Mouse (Mus musculus): ENCODE measurements at regions not wholly inside any gene's neighbourhood (a gene's known extent, or its start where the extent isn't known, plus 50 kb on each side); places are given as distances from the start of the nearest gene placed in this dataset.

- no peaks in the 10 kb centered on the region for H3K36me3 ChIP-seq
- 75% methylated on average over 6 of the region's 6 CpGs for WGBS
- DNase-seq (ENCODE audit: low spot score): no peak
- no peaks in the 10 kb centered on the region for H3K27me3 ChIP-seq (ENCODE audit: insufficient read depth, poor library complexity, severe bottlenecking)
- no peak overlapping the region for H3K27ac ChIP-seq
- H3K4me3 ChIP-seq: no peak overlapping the region
- no peaks in the 10 kb centered on the region for H3K9me3 ChIP-seq
- H3K4me1 ChIP-seq (replicated peaks): no peaks in the 10 kb centered on the region
These were observed 93.5 kb downstream of the Cand1 start for GRCm38 (mm10) chr10:119146342-119146741.

GRCm38 (mm10) chr10:119142866-119143265, 97.0 kb downstream of the Cand1 start:
- Histone ChIP-seq H3K4me1 (replicated peaks) (no peaks in the 10 kb centered on the region), H3K27me3 (ENCODE audit: insufficient read depth, poor library complexity, severe bottlenecking) (no peaks in the 10 kb centered on the region), H3K9me3 (no peaks in the 10 kb centered on the region), H3K27ac (no peak overlapping the region), H3K36me3 (no peaks in the 10 kb centered on the region), H3K4me3 (no peak overlapping the region)
- WGBS: 96% methylated on average over 6 of the region's 6 CpGs
- DNase-seq (ENCODE audit: low spot score): no peak

DNA sequence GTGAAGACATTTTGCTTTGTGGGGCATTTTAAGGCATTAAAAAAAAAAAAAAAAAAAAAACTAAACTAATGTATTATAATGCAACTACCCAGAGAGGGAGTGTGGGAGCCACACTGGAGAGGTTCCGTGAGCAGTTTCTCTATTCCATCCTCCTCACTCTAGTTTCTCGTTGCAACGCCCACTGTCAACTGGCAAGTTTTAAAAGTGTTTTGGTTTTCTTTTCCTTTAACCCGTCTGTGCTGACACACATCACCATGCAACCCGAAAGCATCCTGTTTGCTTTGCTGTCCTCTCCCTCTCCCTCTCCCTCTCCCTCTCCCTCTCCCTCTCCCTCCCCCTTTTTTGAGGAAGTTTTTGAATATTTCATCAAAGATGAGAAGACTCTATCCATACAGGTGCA, 97.5 kb downstream of the Cand1 start:
- H3K4me1 ChIP-seq (replicated peaks): no peaks in the 10 kb centered on the region
- no peaks in the 10 kb centered on the region for H3K36me3 ChIP-seq
- no peak for DNase-seq (ENCODE audit: low spot score)
- H3K27ac ChIP-seq: no peak overlapping the region
- no peaks in the 10 kb centered on the region for H3K27me3 ChIP-seq (ENCODE audit: insufficient read depth, poor library complexity, severe bottlenecking)
- H3K9me3 ChIP-seq: no peaks in the 10 kb centered on the region
- no peak overlapping the region for H3K4me3 ChIP-seq
- 87% methylated on average over 5 of the region's 5 CpGs for WGBS

DNA sequence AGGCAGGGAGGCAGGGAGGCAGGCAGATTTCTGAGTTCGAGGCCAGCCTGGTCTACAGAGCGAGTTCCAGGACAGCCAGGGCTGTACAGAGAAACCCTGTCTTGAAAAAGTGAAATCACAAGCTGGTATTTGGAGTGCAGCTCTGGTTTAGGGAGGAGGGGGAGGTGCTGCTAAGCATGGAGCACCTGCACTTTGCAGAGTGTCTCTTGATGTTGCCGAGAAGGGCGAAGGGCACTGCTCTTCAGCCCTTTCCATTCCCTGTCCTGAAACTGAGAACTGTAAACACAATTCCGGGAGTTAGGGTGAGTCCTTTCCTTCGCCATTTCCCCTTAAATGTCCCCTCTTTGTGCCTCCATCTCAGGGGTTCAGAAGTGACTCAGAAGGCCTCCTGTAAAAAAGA, 101.6 kb downstream of the Cand1 start:
- Histone ChIP-seq H3K27me3 (ENCODE audit: insufficient read depth, poor library complexity, severe bottlenecking) (no peaks in the 10 kb centered on the region), H3K27ac (no peak overlapping the region), H3K4me3 (no peak overlapping the region), H3K9me3 (no peaks in the 10 kb centered on the region), H3K36me3 (no peaks in the 10 kb centered on the region), H3K4me1 (replicated peaks) (peaks cover 11% of the 10 kb centered on the region)
- WGBS: 74% methylated on average over 6 of the region's 6 CpGs
- DNase-seq (ENCODE audit: low spot score): no peak

GRCm38 (mm10) chr10:119135489-119135924, 104.3 kb downstream of the Cand1 start:
- 63% methylated on average over 11 of the region's 11 CpGs for WGBS
- H3K36me3 ChIP-seq: no peaks in the 10 kb centered on the region

DNA sequence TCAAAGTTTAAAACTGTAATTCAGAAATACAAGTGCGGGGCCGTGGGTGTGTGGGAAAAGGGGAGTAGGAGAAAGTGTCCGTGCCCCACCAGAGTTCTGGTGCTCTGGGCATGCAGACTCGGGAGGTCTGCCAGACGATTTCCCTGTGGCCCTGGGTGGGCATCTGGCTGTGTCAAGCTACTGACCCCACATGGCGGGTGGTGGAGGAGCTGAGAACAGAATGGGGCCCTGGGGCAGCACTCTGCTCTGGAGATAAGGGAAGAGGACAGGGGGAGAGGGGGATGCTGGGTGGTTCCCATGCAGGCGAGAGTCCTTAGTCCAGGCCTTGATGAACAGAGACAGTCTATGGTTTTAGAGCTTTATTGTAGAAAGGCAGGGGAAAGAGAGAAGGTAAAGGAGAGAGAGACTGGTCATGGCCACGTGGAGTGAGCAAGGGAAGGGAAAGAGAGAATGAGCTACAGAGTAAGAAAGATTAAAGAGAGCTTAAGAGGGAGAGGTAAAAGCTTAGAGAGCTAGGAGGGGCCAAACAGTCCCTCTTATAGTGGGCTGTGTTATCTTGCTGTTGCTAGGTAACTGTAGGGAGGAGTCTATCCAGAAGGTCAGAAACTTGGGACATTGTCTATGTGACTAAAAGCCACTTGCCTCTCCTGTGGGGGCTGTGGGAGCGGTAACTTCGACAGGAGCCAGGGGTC, 104.9 kb downstream of the Cand1 start:
- no peak for DNase-seq (ENCODE audit: low spot score)
- H3K27ac ChIP-seq: peak overlapping the region; percentile 13; the same call in 1 of the 2 replicates
- no peak overlapping the region for H3K4me3 ChIP-seq
- H3K36me3 ChIP-seq: no peaks in the 10 kb centered on the region
- H3K4me1 ChIP-seq (replicated peaks): peaks cover 21% of the 10 kb centered on the region
- H3K27me3 ChIP-seq (ENCODE audit: insufficient read depth, poor library complexity, severe bottlenecking): no peaks in the 10 kb centered on the region
- 57% methylated on average over 10 of the region's 10 CpGs for WGBS
- no peaks in the 10 kb centered on the region for H3K9me3 ChIP-seq

More at GRCm38 (mm10) chr10:119135489-119135924, 104.3 kb downstream of the Cand1 start:
- H3K27me3 ChIP-seq (ENCODE audit: insufficient read depth, poor library complexity, severe bottlenecking): no peaks in the 10 kb centered on the region
- DNase-seq (ENCODE audit: low spot score): no peak
- H3K27ac ChIP-seq: no peak overlapping the region
- H3K4me1 ChIP-seq (replicated peaks): peaks cover 21% of the 10 kb centered on the region
- no peak overlapping the region for H3K4me3 ChIP-seq
- H3K9me3 ChIP-seq: no peaks in the 10 kb centered on the region

GRCm38 (mm10) chr10:119131977-119132376, 107.9 kb downstream of the Cand1 start:
- WGBS: 39% methylated on average over 16 of the region's 16 CpGs
- Histone ChIP-seq H3K27ac (peak overlapping the region; percentile 35; the same call in 1 of the 2 replicates), H3K27me3 (ENCODE audit: insufficient read depth, poor library complexity, severe bottlenecking) (no peaks in the 10 kb centered on the region), H3K36me3 (no peaks in the 10 kb centered on the region), H3K9me3 (no peaks in the 10 kb centered on the region), H3K4me3 (no peak overlapping the region), H3K4me1 (replicated peaks) (peaks cover 21% of the 10 kb centered on the region)
- DNase-seq (ENCODE audit: low spot score): peak; percentile 61

- WGBS: 79% methylated on average over 6 of the region's 6 CpGs
- no peaks in the 10 kb centered on the region for H3K9me3 ChIP-seq
- no peak overlapping the region for H3K4me3 ChIP-seq
- H3K27ac ChIP-seq: no peak overlapping the region
- H3K4me1 ChIP-seq (replicated peaks): peaks cover 21% of the 10 kb centered on the region
- no peak for DNase-seq (ENCODE audit: low spot score)
- no peaks in the 10 kb centered on the region for H3K27me3 ChIP-seq (ENCODE audit: insufficient read depth, poor library complexity, severe bottlenecking)
- H3K36me3 ChIP-seq: no peaks in the 10 kb centered on the region
These were observed 109.2 kb downstream of the Cand1 start for GRCm38 (mm10) chr10:119130676-119131075.

- no peak overlapping the region for H3K27ac ChIP-seq
- WGBS: 96% methylated on average over 3 of the region's 3 CpGs
- no peaks in the 10 kb centered on the region for H3K36me3 ChIP-seq
- peaks cover 5% of the 10 kb centered on the region; the same call in 1 of the 2 replicates for H3K9me3 ChIP-seq
- DNase-seq (ENCODE audit: low spot score): no peak
- no peak overlapping the region for H3K4me3 ChIP-seq
- peaks cover 20% of the 10 kb centered on the region for H3K4me1 ChIP-seq (replicated peaks)
- H3K27me3 ChIP-seq (ENCODE audit: insufficient read depth, poor library complexity, severe bottlenecking): no peaks in the 10 kb centered on the region
These were observed 111.8 kb downstream of the Cand1 start for GRCm38 (mm10) chr10:119128035-119128434.

- peaks cover 5% of the 10 kb centered on the region; the same call in 1 of the 2 replicates for H3K9me3 ChIP-seq
- H3K27ac ChIP-seq: peak overlapping the region; percentile 41; the same call in 1 of the 2 replicates
- peak; percentile 68 for DNase-seq (ENCODE audit: low spot score)
- 29% methylated on average over 5 of the region's 5 CpGs for WGBS
- no peaks in the 10 kb centered on the region for H3K36me3 ChIP-seq
- no peaks in the 10 kb centered on the region for H3K27me3 ChIP-seq (ENCODE audit: insufficient read depth, poor library complexity, severe bottlenecking)
- peaks cover 12% of the 10 kb centered on the region; the same call in 1 of the 2 replicates for H3K4me1 ChIP-seq (replicated peaks)
- H3K4me3 ChIP-seq: no peak overlapping the region
These were observed 116.3 kb downstream of the Cand1 start for GRCm38 (mm10) chr10:119123517-119123916.

DNA sequence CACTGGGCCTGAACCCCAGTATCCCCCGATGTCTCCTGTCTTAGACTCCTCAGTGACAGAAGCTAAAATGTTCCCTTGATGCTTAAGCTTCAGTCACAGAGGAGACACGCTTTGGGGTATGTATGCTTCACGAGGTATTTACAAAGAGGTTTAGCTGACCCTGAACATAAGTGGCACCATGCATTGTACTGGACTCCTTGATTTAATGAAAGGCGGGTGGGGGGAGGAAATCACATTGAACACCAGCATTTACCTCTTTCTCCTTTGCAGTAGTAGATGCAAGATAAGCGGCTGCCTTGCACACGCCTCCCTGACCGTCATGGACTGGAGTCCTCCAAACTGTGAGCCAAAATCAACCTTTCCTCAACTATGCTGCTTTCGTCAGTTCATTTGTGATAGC, 117.5 kb downstream of the Cand1 start:
- Histone ChIP-seq H3K36me3 (no peaks in the 10 kb centered on the region), H3K27ac (no peak overlapping the region), H3K4me3 (no peak overlapping the region), H3K4me1 (replicated peaks) (peaks cover 12% of the 10 kb centered on the region; the same call in 1 of the 2 replicates), H3K27me3 (ENCODE audit: insufficient read depth, poor library complexity, severe bottlenecking) (no peaks in the 10 kb centered on the region), H3K9me3 (peaks cover 5% of the 10 kb centered on the region; the same call in 1 of the 2 replicates)
- DNase-seq (ENCODE audit: low spot score): no peak
- 78% methylated on average over 8 of the region's 8 CpGs for WGBS

DNA sequence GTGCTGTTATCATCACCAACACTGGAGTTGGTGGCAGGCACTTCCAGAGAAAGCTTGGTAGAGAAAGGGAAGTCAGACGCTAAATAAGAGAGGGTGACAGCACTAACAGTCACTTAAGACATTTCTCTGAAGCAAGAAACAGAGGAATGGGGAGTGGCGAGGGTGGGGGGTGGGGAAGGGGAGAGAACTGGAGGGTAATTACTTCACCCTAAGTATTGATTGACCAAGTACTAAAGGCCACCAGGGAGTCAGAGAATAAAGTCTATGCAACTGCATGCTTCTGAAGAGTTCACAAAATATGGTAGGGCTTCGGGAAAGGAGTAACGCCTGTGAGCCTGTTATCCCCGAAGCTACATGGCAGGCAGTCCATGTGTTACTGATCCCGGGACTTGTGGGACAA, 118.3 kb downstream of the Cand1 start:
- H3K27me3 ChIP-seq (ENCODE audit: insufficient read depth, poor library complexity, severe bottlenecking): no peaks in the 10 kb centered on the region
- 67% methylated on average over 6 of the region's 6 CpGs for WGBS
- H3K4me1 ChIP-seq (replicated peaks): peaks cover 12% of the 10 kb centered on the region; the same call in 1 of the 2 replicates
- no peak for DNase-seq (ENCODE audit: low spot score)
- no peaks in the 10 kb centered on the region for H3K36me3 ChIP-seq
- H3K4me3 ChIP-seq: no peak overlapping the region
- peak overlapping the region; percentile 40 for H3K27ac ChIP-seq
- peaks cover 5% of the 10 kb centered on the region; the same call in 1 of the 2 replicates for H3K9me3 ChIP-seq

- no peak for DNase-seq (ENCODE audit: low spot score)
- WGBS: 78% methylated on average over 2 of the region's 2 CpGs
- no peak overlapping the region for H3K4me3 ChIP-seq
- 0 out of 2 replicates have a peak, but pooled peaks cover 9% of the 10 kb centered on the region for H3K4me1 ChIP-seq (replicated peaks)
- no peaks in the 10 kb centered on the region for H3K9me3 ChIP-seq
- H3K27ac ChIP-seq: no peak overlapping the region
- H3K27me3 ChIP-seq (ENCODE audit: insufficient read depth, poor library complexity, severe bottlenecking): no peaks in the 10 kb centered on the region
- no peaks in the 10 kb centered on the region for H3K36me3 ChIP-seq
These were observed 122.9 kb downstream of the Cand1 start for GRCm38 (mm10) chr10:119116843-119117390.
